Mouse (Mus musculus) right cerebral cortex, postnatal 10 days (tissue): ENCODE results near the gene Strap.

Experiments used
- DNase-seq, 2 experiments: peaks; one replicate each; pipeline ENCODE4 v3.0.0; 2021; ENCODE audit warnings: low spot score in 2 of 2

Strap gene

GRCm38 (mm10) chr6:137723898-137724297 is 11.0 kb upstream of the Strap start:
- DNase-seq = peak; percentile 50 to 58

- DNase-seq = no peak
Observed at GRCm38 (mm10) chr6:137734460-137734845, 425 bp upstream of the Strap start.

- peak in 1 of 2 experiments; percentile 36 for DNase-seq
Observed at GRCm38 (mm10) chr6:137735671-137736238, 877 bp downstream of the Strap start.

- DNase-seq = no peak
Observed at GRCm38 (mm10) chr6:137740972-137741371, 6.1 kb downstream of the Strap start.

GRCm38 (mm10) chr6:137744700-137745099 is 9.8 kb downstream of the Strap start:
- DNase-seq = no peak

- no peak for DNase-seq
Observed at GRCm38 (mm10) chr6:137747174-137747928, 12.5 kb downstream of the Strap start.

GRCm38 (mm10) chr6:137751551-137752274 is 16.8 kb downstream of the Strap start:
- DNase-seq = no peak

GRCm38 (mm10) chr6:137752275-137752655 is 17.4 kb downstream of the Strap start:
- DNase-seq = no peak

- DNase-seq = peak; percentile 67 to 79
Observed at GRCm38 (mm10) chr6:137754056-137754856, 19.4 kb downstream of the Strap start, which contains the start of gene Dera. Dera (plus strand) TSS chr6:137754546.

- no peak for DNase-seq
Observed at GRCm38 (mm10) chr6:137754857-137755232, 20.0 kb downstream of the Strap start.

- DNase-seq = peak in 1 of 2 experiments; percentile 56
Observed at GRCm38 (mm10) chr6:137756310-137756709, 21.4 kb downstream of the Strap start.

- DNase-seq = no peak
Observed at GRCm38 (mm10) chr6:137757891-137758290, 23.0 kb downstream of the Strap start.

GRCm38 (mm10) chr6:137759681-137760080 is 24.8 kb downstream of the Strap start:
- no peak for DNase-seq

GRCm38 (mm10) chr6:137760966-137761365 is 26.1 kb downstream of the Strap start:
- peak; percentile 46 to 51 for DNase-seq

GRCm38 (mm10) chr6:137764572-137765210 is 29.8 kb downstream of the Strap start:
- no peak for DNase-seq

- DNase-seq = no peak
Observed at GRCm38 (mm10) chr6:137766177-137766576, 31.3 kb downstream of the Strap start.

GRCm38 (mm10) chr6:137771621-137772250 is 36.9 kb downstream of the Strap start:
- DNase-seq = no peak

- no peak for DNase-seq
Observed at GRCm38 (mm10) chr6:137772918-137773636, 38.2 kb downstream of the Strap start.

GRCm38 (mm10) chr6:137773637-137774028 is 38.8 kb downstream of the Strap start:
- DNase-seq = no peak

- DNase-seq = no peak
Observed at GRCm38 (mm10) chr6:137774166-137774565, 39.3 kb downstream of the Strap start.
